Mouse (Mus musculus): ENCODE measurements around the gene Cdc14a. TPM values are rescaled to one million over a fixed set of nuclear protein-coding genes. Genes with fewer than 3 reads are reported as not detected.

Gene Cdc14a
- polyA plus RNA-seq, 1 experiment = 2.7 TPM

GRCm38 (mm10) chr3:116333711-116334110 lies 90.1 kb downstream of the Cdc14a start:
- no peak overlapping the region for H3K27ac ChIP-seq (replicated peaks; ENCODE audit: low read depth, low read length)
- H3K4me3 ChIP-seq (ENCODE audit: insufficient read depth, low read depth, low read length) = no peak overlapping the region
- H3K4me1 ChIP-seq (ENCODE audit: control insufficient read depth, insufficient read depth, insufficient read length, low read length) = no peaks in the 10 kb centered on the region

GRCm38 (mm10) chr3:116333229-116333628 lies 90.6 kb downstream of the Cdc14a start:
- H3K4me3 ChIP-seq (ENCODE audit: insufficient read depth, low read depth, low read length) = no peak overlapping the region
- H3K4me1 ChIP-seq (ENCODE audit: control insufficient read depth, insufficient read depth, insufficient read length, low read length) = no peaks in the 10 kb centered on the region
- H3K27ac ChIP-seq (replicated peaks; ENCODE audit: low read depth, low read length) = no peak overlapping the region

- no peak overlapping the region for H3K4me3 ChIP-seq (ENCODE audit: insufficient read depth, low read depth, low read length)
- H3K27ac ChIP-seq (replicated peaks; ENCODE audit: low read depth, low read length) = no peak overlapping the region
- no peaks in the 10 kb centered on the region for H3K4me1 ChIP-seq (ENCODE audit: control insufficient read depth, insufficient read depth, insufficient read length, low read length)
Measured at GRCm38 (mm10) chr3:116331811-116332464, 91.9 kb downstream of the Cdc14a start.

GRCm38 (mm10) chr3:116329976-116330375 lies 93.9 kb downstream of the Cdc14a start:
- peak overlapping the region; percentile 11; the same call in 1 of the 2 replicates for H3K4me3 ChIP-seq (ENCODE audit: insufficient read depth, low read depth, low read length)
- H3K4me1 ChIP-seq (ENCODE audit: control insufficient read depth, insufficient read depth, insufficient read length, low read length) = no peaks in the 10 kb centered on the region
- peak overlapping the region; percentile 72 for H3K27ac ChIP-seq (replicated peaks; ENCODE audit: low read depth, low read length)

GRCm38 (mm10) chr3:116329023-116329762 lies 94.6 kb downstream of the Cdc14a start:
- H3K4me3 ChIP-seq (ENCODE audit: insufficient read depth, low read depth, low read length) = no peak overlapping the region
- no peak overlapping the region for H3K27ac ChIP-seq (replicated peaks; ENCODE audit: low read depth, low read length)
- no peaks in the 10 kb centered on the region for H3K4me1 ChIP-seq (ENCODE audit: control insufficient read depth, insufficient read depth, insufficient read length, low read length)

GRCm38 (mm10) chr3:116327616-116328004 lies 96.2 kb downstream of the Cdc14a start:
- no peaks in the 10 kb centered on the region for H3K4me1 ChIP-seq (ENCODE audit: control insufficient read depth, insufficient read depth, insufficient read length, low read length)
- H3K27ac ChIP-seq (replicated peaks; ENCODE audit: low read depth, low read length) = no peak overlapping the region
- H3K4me3 ChIP-seq (ENCODE audit: insufficient read depth, low read depth, low read length) = no peak overlapping the region

- no peak overlapping the region for H3K27ac ChIP-seq (replicated peaks; ENCODE audit: low read depth, low read length)
- H3K4me3 ChIP-seq (ENCODE audit: insufficient read depth, low read depth, low read length) = 0 out of 2 replicates have a peak overlapping the region, but pooled peaks have one; percentile 5
- H3K4me1 ChIP-seq (ENCODE audit: control insufficient read depth, insufficient read depth, insufficient read length, low read length) = no peaks in the 10 kb centered on the region
Measured at GRCm38 (mm10) chr3:116327001-116327615, 96.7 kb downstream of the Cdc14a start.

- Histone ChIP-seq H3K4me3 (ENCODE audit: insufficient read depth, low read depth, low read length) (no peak overlapping the region), H3K4me1 (ENCODE audit: control insufficient read depth, insufficient read depth, insufficient read length, low read length) (no peaks in the 10 kb centered on the region), H3K27ac (replicated peaks; ENCODE audit: low read depth, low read length) (no peak overlapping the region)
Measured at GRCm38 (mm10) chr3:116325501-116325900, 98.3 kb downstream of the Cdc14a start.

GRCm38 (mm10) chr3:116319696-116320095 lies 104.1 kb downstream of the Cdc14a start:
- Histone ChIP-seq H3K27ac (replicated peaks; ENCODE audit: low read depth, low read length) (no peak overlapping the region), H3K4me1 (ENCODE audit: control insufficient read depth, insufficient read depth, insufficient read length, low read length) (no peaks in the 10 kb centered on the region), H3K4me3 (ENCODE audit: insufficient read depth, low read depth, low read length) (no peak overlapping the region)

GRCm38 (mm10) chr3:116311838-116312237 lies 112.0 kb downstream of the Cdc14a start:
- H3K4me1 ChIP-seq (ENCODE audit: control insufficient read depth, insufficient read depth, insufficient read length, low read length) = no peaks in the 10 kb centered on the region
- no peak overlapping the region for H3K4me3 ChIP-seq (ENCODE audit: insufficient read depth, low read depth, low read length)
- no peak overlapping the region for H3K27ac ChIP-seq (replicated peaks; ENCODE audit: low read depth, low read length)

- H3K27ac ChIP-seq (replicated peaks; ENCODE audit: low read depth, low read length) = no peak overlapping the region
- H3K4me3 ChIP-seq (ENCODE audit: insufficient read depth, low read depth, low read length) = no peak overlapping the region
- no peaks in the 10 kb centered on the region for H3K4me1 ChIP-seq (ENCODE audit: control insufficient read depth, insufficient read depth, insufficient read length, low read length)
Measured at GRCm38 (mm10) chr3:116311173-116311572, 112.7 kb downstream of the Cdc14a start.

- no peak overlapping the region for H3K27ac ChIP-seq (replicated peaks; ENCODE audit: low read depth, low read length)
- no peaks in the 10 kb centered on the region for H3K4me1 ChIP-seq (ENCODE audit: control insufficient read depth, insufficient read depth, insufficient read length, low read length)
- H3K4me3 ChIP-seq (ENCODE audit: insufficient read depth, low read depth, low read length) = no peak overlapping the region
Measured at GRCm38 (mm10) chr3:116310672-116311071, 113.2 kb downstream of the Cdc14a start.

- no peak overlapping the region for H3K4me3 ChIP-seq (ENCODE audit: insufficient read depth, low read depth, low read length)
- no peaks in the 10 kb centered on the region for H3K4me1 ChIP-seq (ENCODE audit: control insufficient read depth, insufficient read depth, insufficient read length, low read length)
- H3K27ac ChIP-seq (replicated peaks; ENCODE audit: low read depth, low read length) = no peak overlapping the region
Measured at GRCm38 (mm10) chr3:116310033-116310432, 113.8 kb downstream of the Cdc14a start.

- Histone ChIP-seq H3K4me3 (ENCODE audit: insufficient read depth, low read depth, low read length) (no peak overlapping the region), H3K27ac (replicated peaks; ENCODE audit: low read depth, low read length) (no peak overlapping the region), H3K4me1 (ENCODE audit: control insufficient read depth, insufficient read depth, insufficient read length, low read length) (no peaks in the 10 kb centered on the region)
Measured at GRCm38 (mm10) chr3:116304800-116305753, 118.8 kb downstream of the Cdc14a start.

GRCm38 (mm10) chr3:116302581-116302980 lies 121.3 kb downstream of the Cdc14a start:
- Histone ChIP-seq H3K4me1 (ENCODE audit: control insufficient read depth, insufficient read depth, insufficient read length, low read length) (no peaks in the 10 kb centered on the region), H3K4me3 (ENCODE audit: insufficient read depth, low read depth, low read length) (no peak overlapping the region), H3K27ac (replicated peaks; ENCODE audit: low read depth, low read length) (no peak overlapping the region)
